Mouse (Mus musculus) liver, embryonic 12.5 days (tissue): Measurements from ENCODE around the gene Usp54. TPM values are rescaled to one million over a fixed set of nuclear protein-coding genes. Genes with fewer than 3 reads are reported as not detected.

Experiments
- ATAC-seq: fragments of 200-750 bp; cut with Nextera tagmentation; 2 replicates; pipeline ENCODE4 v1.8.0; 2017; ENCODE audit warnings: moderate number of reproducible peaks, mild to moderate bottlenecking, moderate library complexity
- H3K27ac ChIP-seq: fragments of 300-500 bp; sonication (generic); 2 replicates; pipeline ENCODE4 v1.5.1; 2016; ENCODE audit warnings: mild to moderate bottlenecking
- H3K27me3 ChIP-seq: fragments of 300-500 bp; sonication (generic); replicated peaks from 2 replicates; pipeline ENCODE4 v1.6.1; 2016; ENCODE audit warnings: mild to moderate bottlenecking, moderate library complexity
- H3K36me3 ChIP-seq: fragments of 300-500 bp; sonication (generic); 2 replicates; pipeline ENCODE4 v1.6.1; 2016; ENCODE audit warnings: mild to moderate bottlenecking, moderate library complexity
- H3K4me1 ChIP-seq: fragments of 300-500 bp; sonication (generic); 2 replicates; pipeline ENCODE4 v1.6.1; 2016
- H3K4me2 ChIP-seq: fragments of 300-500 bp; sonication (generic); 2 replicates; pipeline ENCODE4 v1.6.1; 2016; ENCODE audit warnings: mild to moderate bottlenecking, moderate library complexity
- H3K4me3 ChIP-seq: fragments of 300-500 bp; sonication (generic); 2 replicates; pipeline ENCODE4 v1.5.1; 2016; ENCODE audit warnings: mild to moderate bottlenecking, moderate library complexity
- H3K9ac ChIP-seq: fragments of 300-500 bp; sonication (generic); 2 replicates; pipeline ENCODE4 v1.6.1; 2016; ENCODE audit warnings: mild to moderate bottlenecking, moderate library complexity
- H3K9me3 ChIP-seq: fragments of 300-500 bp; sonication (generic); replicated peaks from 2 replicates; pipeline ENCODE4 v1.6.1; 2016; ENCODE audit warnings: mild to moderate bottlenecking, moderate library complexity
- WGBS: fragments of 180-500 bp; shearing (Covaris S2); methylation state at CpG from one replicate; pipeline ENCODE4 v1.1.7; 2016; ENCODE audit not compliant: insufficient replicate concordance; 5-methylcytosine and 5-hydroxymethylcytosine counted together
- polyA plus RNA-seq: library from polyadenylated mRNA; unstranded; fragments of >200 nt; fragmentation: Nextera tagmentation; extraction: Ambion mirVana; gene quantifications from 2 replicates; pipeline ENCODE4 v1.2.1, GENCODE M21; 2016

Usp54 gene
- 2.2 and 2.3 TPM in 2 replicates for polyA plus RNA-seq

DNA sequence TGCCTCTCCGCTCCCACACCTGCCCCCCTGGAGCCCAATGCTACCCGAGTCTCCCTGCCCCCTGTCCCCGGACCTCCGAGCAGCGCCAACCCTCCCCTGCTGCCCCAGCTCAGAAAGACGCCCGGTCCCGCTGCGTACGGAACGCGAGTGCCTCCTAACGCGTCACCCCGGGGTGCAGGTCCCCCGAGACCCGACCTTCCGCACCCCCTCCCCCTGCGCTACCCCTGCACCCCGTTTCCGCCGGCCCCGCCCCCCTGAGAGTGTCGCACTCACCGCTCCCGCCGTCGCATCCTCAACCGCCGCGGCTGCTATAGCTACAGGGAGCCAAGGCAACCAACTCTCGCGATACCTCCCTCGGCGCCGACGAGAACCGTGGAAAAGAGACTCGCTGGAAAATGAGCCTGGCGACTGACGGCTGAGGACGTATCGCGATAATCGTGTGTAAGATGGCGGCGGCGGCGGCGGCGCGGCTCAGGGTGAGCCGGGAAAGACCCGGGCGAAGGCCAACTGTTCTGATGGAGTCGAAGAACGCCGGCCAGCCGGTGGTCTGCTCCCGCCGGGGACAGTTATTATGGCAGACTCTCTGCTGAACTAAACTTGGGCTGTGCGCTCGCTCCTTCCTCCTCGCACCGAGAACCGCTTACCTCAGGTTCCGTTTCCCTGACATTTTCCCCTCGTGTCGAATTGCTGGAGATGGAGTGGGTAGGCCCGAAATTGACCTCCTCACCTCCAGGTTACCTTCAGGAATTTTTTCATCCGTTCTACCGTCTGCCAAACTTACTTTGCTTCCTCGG lies at the start of gene Usp54:
Gene Usp54, minus strand, starts transcription at position 420 of the 794 bp plus-strand sequence.
- H3K4me2 ChIP-seq = peak within 1 kb of the TSS; percentile 92
- no peaks in the 10 kb centered on the region for H3K27me3 ChIP-seq
- peak within 1 kb of the TSS; percentile 91 for H3K27ac ChIP-seq
- H3K9me3 ChIP-seq = no peaks in the 10 kb centered on the region
- peak; percentile 94 for ATAC-seq
- no peaks in the 10 kb centered on the region for H3K36me3 ChIP-seq
- H3K9ac ChIP-seq = peak within 1 kb of the TSS; percentile 85
- peaks cover 29% of the 10 kb centered on the region for H3K4me1 ChIP-seq
- under 1% methylated on average over 73 of the region's 73 CpGs for WGBS
- H3K4me3 ChIP-seq = peak within 1 kb of the TSS; percentile 84

GRCm38 (mm10) chr14:20689009-20689408 lies 48.1 kb upstream of the Usp54 start:
- Histone ChIP-seq H3K4me3 (no peak overlapping the region), H3K27me3 (no peaks in the 10 kb centered on the region), H3K27ac (no peak overlapping the region; the same call in 1 of the 2 replicates), H3K9me3 (no peaks in the 10 kb centered on the region), H3K9ac (no peak overlapping the region), H3K4me1 (peaks cover 8% of the 10 kb centered on the region), H3K4me2 (no peak overlapping the region), H3K36me3 (peaks cover 100% of the 10 kb centered on the region)
- no peak for ATAC-seq
- 78% methylated on average over 2 of the region's 2 CpGs for WGBS

GRCm38 (mm10) chr14:20686576-20686975 lies 45.7 kb upstream of the Usp54 start:
- 89% methylated on average over 3 of the region's 3 CpGs for WGBS
- Histone ChIP-seq H3K4me2 (no peak overlapping the region), H3K4me1 (peaks cover 6% of the 10 kb centered on the region; the same call in 1 of the 2 replicates), H3K36me3 (peaks cover 100% of the 10 kb centered on the region), H3K27me3 (no peaks in the 10 kb centered on the region), H3K4me3 (no peak overlapping the region), H3K9me3 (no peaks in the 10 kb centered on the region), H3K9ac (no peak overlapping the region), H3K27ac (no peak overlapping the region)
- ATAC-seq = no peak

DNA sequence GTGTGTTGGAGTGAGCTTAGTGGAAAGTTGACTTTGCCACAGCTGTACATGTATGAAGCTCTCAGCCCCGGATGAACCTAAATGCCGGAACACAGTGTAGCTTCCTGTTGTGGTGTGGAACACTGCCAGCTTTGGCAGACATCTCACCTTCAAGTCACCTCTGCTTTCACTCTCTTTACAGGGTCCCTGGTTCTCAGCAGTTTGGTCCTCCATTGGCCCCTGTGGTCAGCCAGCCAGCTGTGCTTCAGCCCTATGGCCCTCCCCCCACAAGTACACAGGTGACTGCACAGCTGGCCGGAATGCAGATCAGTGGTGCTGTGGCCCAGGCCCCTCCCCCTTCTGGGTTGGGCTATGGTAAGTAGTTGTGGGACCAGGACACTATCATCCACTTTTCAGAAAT lies 41.6 kb upstream of the Usp54 start:
- peaks cover 6% of the 10 kb centered on the region; the same call in 1 of the 2 replicates for H3K4me1 ChIP-seq
- H3K27me3 ChIP-seq = no peaks in the 10 kb centered on the region
- no peak overlapping the region for H3K9ac ChIP-seq
- peak; percentile 51; the same call in 1 of the 2 replicates for ATAC-seq
- no peak overlapping the region for H3K27ac ChIP-seq
- peaks cover 100% of the 10 kb centered on the region for H3K36me3 ChIP-seq
- H3K4me3 ChIP-seq = no peak overlapping the region
- no peak overlapping the region for H3K4me2 ChIP-seq
- no peaks in the 10 kb centered on the region for H3K9me3 ChIP-seq
- 72% methylated on average over 3 of the region's 3 CpGs for WGBS

GRCm38 (mm10) chr14:20681742-20682141 lies 40.9 kb upstream of the Usp54 start:
- 84% methylated on average over 2 of the region's 2 CpGs for WGBS
- peaks cover 6% of the 10 kb centered on the region; the same call in 1 of the 2 replicates for H3K4me1 ChIP-seq
- H3K27ac ChIP-seq = no peak overlapping the region
- no peak for ATAC-seq
- H3K4me2 ChIP-seq = no peak overlapping the region
- H3K9me3 ChIP-seq = no peaks in the 10 kb centered on the region
- no peaks in the 10 kb centered on the region for H3K27me3 ChIP-seq
- no peak overlapping the region for H3K4me3 ChIP-seq
- peaks cover 100% of the 10 kb centered on the region for H3K36me3 ChIP-seq
- no peak overlapping the region for H3K9ac ChIP-seq

- H3K4me2 ChIP-seq = no peak overlapping the region
- H3K36me3 ChIP-seq = peaks cover 77% of the 10 kb centered on the region
- H3K27ac ChIP-seq = no peak overlapping the region
- no peak overlapping the region for H3K4me3 ChIP-seq
- H3K9me3 ChIP-seq = no peaks in the 10 kb centered on the region
- H3K4me1 ChIP-seq = peaks cover 27% of the 10 kb centered on the region
- H3K27me3 ChIP-seq = no peaks in the 10 kb centered on the region
- ATAC-seq = no peak
- WGBS = 84% methylated on average over 4 of the region's 4 CpGs
- no peak overlapping the region for H3K9ac ChIP-seq
Observed at GRCm38 (mm10) chr14:20677906-20678305, 37.0 kb upstream of the Usp54 start.

- WGBS = under 1% methylated on average over 43 of the region's 43 CpGs
- peak within 1 kb of the TSS; percentile 75 for H3K4me3 ChIP-seq
- H3K4me2 ChIP-seq = peak within 1 kb of the TSS; percentile 90
- peaks cover 24% of the 10 kb centered on the region for H3K4me1 ChIP-seq
- H3K27me3 ChIP-seq = peaks cover 10% of the 10 kb centered on the region
- H3K36me3 ChIP-seq = peaks cover 41% of the 10 kb centered on the region
- H3K9ac ChIP-seq = peak within 1 kb of the TSS; percentile 84
- H3K27ac ChIP-seq = peak within 1 kb of the TSS; percentile 90
- no peaks in the 10 kb centered on the region for H3K9me3 ChIP-seq
- peak; percentile 96 for ATAC-seq
Observed at GRCm38 (mm10) chr14:20674064-20674833, 33.4 kb upstream of the Usp54 start, which contains the start of gene Sec24c. TSS of gene Sec24c (plus strand) at chr14:20674308.

- peaks cover 15% of the 10 kb centered on the region for H3K27me3 ChIP-seq
- H3K36me3 ChIP-seq = peaks cover 36% of the 10 kb centered on the region
- H3K27ac ChIP-seq = peak overlapping the region; percentile 47; the same call in 1 of the 2 replicates
- ATAC-seq = peak; percentile 69
- H3K9ac ChIP-seq = peak overlapping the region; percentile 37; the same call in 1 of the 2 replicates
- no peaks in the 10 kb centered on the region for H3K9me3 ChIP-seq
- peak overlapping the region; percentile 90 for H3K4me2 ChIP-seq
- peaks cover 24% of the 10 kb centered on the region for H3K4me1 ChIP-seq
- 8% methylated on average over 13 of the region's 13 CpGs for WGBS
- H3K4me3 ChIP-seq = peak overlapping the region; percentile 75
Observed at GRCm38 (mm10) chr14:20673735-20674063, 32.8 kb upstream of the Usp54 start.

- H3K36me3 ChIP-seq = peaks cover 29% of the 10 kb centered on the region
- H3K9me3 ChIP-seq = no peaks in the 10 kb centered on the region
- WGBS = 88% methylated on average over 2 of the region's 2 CpGs
- no peak for ATAC-seq
- no peak overlapping the region for H3K4me3 ChIP-seq
- peaks cover 24% of the 10 kb centered on the region for H3K4me1 ChIP-seq
- H3K9ac ChIP-seq = no peak overlapping the region
- peak overlapping the region; percentile 90 for H3K4me2 ChIP-seq
- H3K27me3 ChIP-seq = peaks cover 17% of the 10 kb centered on the region
- H3K27ac ChIP-seq = peak overlapping the region; percentile 33; the same call in 1 of the 2 replicates
Observed at GRCm38 (mm10) chr14:20672990-20673389, 32.1 kb upstream of the Usp54 start.

DNA sequence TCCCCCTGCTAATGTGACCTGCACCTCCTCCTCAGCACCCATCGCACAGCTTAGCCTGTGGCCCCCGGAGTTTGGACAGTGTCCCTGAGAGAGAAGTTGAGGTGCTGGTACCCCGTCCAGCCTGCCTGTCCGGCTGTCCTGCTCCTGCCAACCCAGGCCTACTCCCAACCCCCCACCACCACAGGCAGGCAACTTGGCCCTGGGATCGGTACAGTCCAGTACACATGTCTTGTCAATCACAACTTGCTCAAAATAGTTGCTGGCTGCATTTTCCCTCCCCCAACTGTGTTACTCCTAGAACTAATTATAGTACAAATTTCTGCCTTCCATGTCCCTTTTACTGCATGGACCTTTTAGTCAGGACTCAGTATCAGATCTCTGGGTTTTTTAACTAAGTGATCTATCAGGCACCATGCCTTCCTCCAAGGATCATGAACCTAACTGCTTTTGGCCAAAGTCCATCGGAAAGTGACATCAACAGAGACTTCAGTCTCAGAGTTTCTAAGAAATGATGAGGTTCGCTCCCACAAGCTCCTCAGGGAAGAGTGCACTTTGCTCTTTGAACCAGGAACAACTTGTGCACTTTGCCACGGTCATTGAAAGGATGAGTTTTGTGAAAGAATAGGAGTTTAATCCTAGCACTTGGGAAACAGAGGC lies 27.4 kb upstream of the Usp54 start, which contains the start of gene Synpo2l:
Gene Synpo2l, minus strand, starts transcription at position 201 of the 657 bp plus-strand sequence.
- Histone ChIP-seq H3K9ac (no peak within 1 kb of the TSS), H3K4me1 (peaks cover 5% of the 10 kb centered on the region; the same call in 1 of the 2 replicates), H3K27ac (no peak within 1 kb of the TSS), H3K4me2 (no peak within 1 kb of the TSS), H3K36me3 (0 out of 2 replicates have a peak, but pooled peaks cover 2% of the 10 kb centered on the region), H3K4me3 (no peak within 1 kb of the TSS), H3K27me3 (peaks cover 59% of the 10 kb centered on the region), H3K9me3 (no peaks in the 10 kb centered on the region)
- WGBS = 64% methylated on average over 8 of the region's 8 CpGs
- ATAC-seq = no peak

DNA sequence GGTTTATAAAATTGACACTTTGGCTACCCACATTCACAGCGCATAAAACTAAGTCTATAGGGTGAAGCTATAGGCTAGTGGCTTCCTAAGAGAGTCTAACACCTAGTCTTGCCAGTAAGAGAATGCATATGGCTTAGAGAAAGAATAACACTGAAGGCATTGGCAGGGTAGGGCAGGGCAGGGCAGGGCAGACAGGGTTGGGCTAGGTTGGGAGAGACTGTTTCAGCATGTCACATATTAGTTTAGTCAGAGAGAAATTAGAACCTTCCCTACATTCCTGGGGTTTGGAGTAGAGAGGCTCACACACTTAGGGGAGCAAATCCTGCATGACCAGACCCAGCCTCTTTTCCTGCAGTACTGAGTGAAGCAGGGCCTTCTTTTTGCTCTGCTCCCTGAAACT lies 26.6 kb upstream of the Usp54 start:
- no peaks in the 10 kb centered on the region for H3K36me3 ChIP-seq
- peaks cover 67% of the 10 kb centered on the region for H3K27me3 ChIP-seq
- 57% methylated on average over 1 of the region's 1 CpGs for WGBS
- no peak overlapping the region for H3K4me3 ChIP-seq
- no peak overlapping the region for H3K4me2 ChIP-seq
- no peaks in the 10 kb centered on the region for H3K9me3 ChIP-seq
- no peak overlapping the region for H3K27ac ChIP-seq
- no peak overlapping the region for H3K9ac ChIP-seq
- no peak for ATAC-seq
- H3K4me1 ChIP-seq = 0 out of 2 replicates have a peak, but pooled peaks cover 3% of the 10 kb centered on the region
